ENCODE assay signal across 18 mouse cellular contexts in genomic region chr14:105718676-105719441, GRCm38 (mm10).
DNase-seq lines count a peak whose midpoint lies in the region; ATAC-seq and TF ChIP-seq lines count a peak whose summit lies in the region.
"Had no signal": no experiment of that assay in that cellular context is flagged by ENCODE, and none has a peak within 500 bp of the region (broad histone marks: within the 10 kb centered on the region; RNA-seq: fewer than 3 reads in every experiment).

No protein-coding gene starts in this region.

- no peaks in the 10 kb centered on the region for H3K79me2 ChIP-seq in myocyte (ENCODE audit: control insufficient read depth, insufficient read depth)

- TF ChIP-seq POLR2A in myocyte (IDR thresholded peaks at IDR 0.05; ENCODE audit: insufficient read length, low read depth): no peak

- H3K27ac ChIP-seq in gastrocnemius, adult 2 months: peak overlapping the region; percentile 41; the same call in 1 of the 2 replicates
- H3K27ac ChIP-seq: embryonic facial prominence, embryonic 12.5 days; heart, adult 2 months; hindbrain, embryonic 15.5 days; liver, embryonic 14.5 days; macrophage; neural tube, embryonic 12.5 days had no signal

- no peak overlapping the region for H3ac ChIP-seq in myocyte (ENCODE audit: control insufficient read depth, insufficient read length)

- no peaks in the 10 kb centered on the region for H3K36me3 ChIP-seq in myocyte (ENCODE audit: control insufficient read depth, insufficient read depth)
- H3K36me3 ChIP-seq: embryonic facial prominence, embryonic 12.5 days; hindbrain, embryonic 15.5 days; neural tube, embryonic 12.5 days had no signal

- intact Hi-C loops in gastrocnemius, adult 2 months (cut with DNase I): no loop called here
- intact Hi-C loops in gastrocnemius, postnatal 14 days (cut with DNase I; ENCODE audit: low total_unique reads): no loop called here

- peak overlapping the region; percentile 12 for H3K4me2 ChIP-seq in myocyte (ENCODE audit: low read depth)
- H3K4me2 ChIP-seq: embryonic facial prominence, embryonic 12.5 days; hindbrain, embryonic 15.5 days; neural tube, embryonic 12.5 days had no signal

- H3K27me3 ChIP-seq in myocyte (ENCODE audit: control insufficient read depth, insufficient read depth, insufficient read length): no peaks in the 10 kb centered on the region
- H3K27me3 ChIP-seq: embryonic facial prominence, embryonic 12.5 days; hindbrain, embryonic 15.5 days; neural tube, embryonic 12.5 days had no signal

- TF ChIP-seq CTCF in gastrocnemius, adult 2 months (IDR thresholded peaks at IDR 0.05): no peak

- DNase-seq in cerebellum, postnatal 14 days: no peak
- no peak for DNase-seq in gastrocnemius, adult 2 months
- DNase-seq in gastrocnemius, postnatal 14 days: no peak
- DNase-seq in lung, postnatal 36 days: peak; percentile 21
- DNase-seq in lung, postnatal 10 days: no peak
- DNase-seq in embryo, embryonic 10.5 days (ENCODE audit: low spot score): no peak
- DNase-seq: heart, adult 2 months; kidney, adult 18-20 months; kidney, postnatal 36 days; thymus, postnatal 36 days had no signal

- H3K4me3 ChIP-seq in gastrocnemius, adult 2 months: no peak overlapping the region
- H3K4me3 ChIP-seq in myocyte: no peak overlapping the region
- H3K4me3 ChIP-seq: embryonic facial prominence, embryonic 12.5 days; heart, adult 2 months; hindbrain, embryonic 15.5 days; neural tube, embryonic 12.5 days had no signal

- peak; percentile 74 for ATAC-seq in cerebellum, adult (ENCODE audit: insufficient number of reproducible peaks, low FRiP score, low TSS enrichment)
- ATAC-seq: midbrain, embryonic 16.5 days had no signal

TF ChIP-seq in myocyte, 11 proteins besides CTCF, POLR2A, EP300 and RAD21:
- TF ChIP-seq REST (IDR thresholded peaks at IDR 0.05; ENCODE audit: insufficient read depth, insufficient read length) (no peak), TCF3 (IDR thresholded peaks at IDR 0.05; ENCODE audit: insufficient read length, low read depth) (no peak), POLR2AphosphoS2 (IDR thresholded peaks at IDR 0.05; ENCODE audit: insufficient read length, low read depth) (no peak)
